Mouse (Mus musculus): Measurements from ENCODE around the gene Mas1.
"Not testable (repeated sequence)": the region's sequence is repeated elsewhere in the genome, so short reads cannot be mapped to it uniquely, and the experiment has no call there.

Gene Mas1

DNA sequence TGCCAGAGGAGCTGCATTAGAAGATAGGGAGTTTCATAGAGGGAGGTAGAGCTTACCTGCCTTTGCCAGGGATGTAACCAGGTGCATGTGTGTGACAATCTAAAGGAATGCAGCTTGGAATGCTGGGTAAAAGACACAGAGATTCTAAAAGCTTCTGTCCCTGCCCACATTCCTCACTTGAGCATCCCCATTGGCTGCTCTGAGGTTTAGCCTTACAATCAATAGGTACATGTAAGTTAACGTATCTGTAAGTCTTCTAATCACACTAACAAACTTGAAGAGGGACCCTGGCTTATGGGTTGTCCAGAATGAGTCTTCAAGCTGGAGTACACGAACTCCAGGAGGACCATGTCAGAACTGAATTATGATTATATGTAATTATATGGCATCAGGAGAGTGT is at the start of gene Mas1:
Mas1 (minus strand) TSS at position 101 of the 400 bp plus-strand sequence.
- DNase-seq (ENCODE audit: extremely low spot score, low spot score) = no peak

DNA sequence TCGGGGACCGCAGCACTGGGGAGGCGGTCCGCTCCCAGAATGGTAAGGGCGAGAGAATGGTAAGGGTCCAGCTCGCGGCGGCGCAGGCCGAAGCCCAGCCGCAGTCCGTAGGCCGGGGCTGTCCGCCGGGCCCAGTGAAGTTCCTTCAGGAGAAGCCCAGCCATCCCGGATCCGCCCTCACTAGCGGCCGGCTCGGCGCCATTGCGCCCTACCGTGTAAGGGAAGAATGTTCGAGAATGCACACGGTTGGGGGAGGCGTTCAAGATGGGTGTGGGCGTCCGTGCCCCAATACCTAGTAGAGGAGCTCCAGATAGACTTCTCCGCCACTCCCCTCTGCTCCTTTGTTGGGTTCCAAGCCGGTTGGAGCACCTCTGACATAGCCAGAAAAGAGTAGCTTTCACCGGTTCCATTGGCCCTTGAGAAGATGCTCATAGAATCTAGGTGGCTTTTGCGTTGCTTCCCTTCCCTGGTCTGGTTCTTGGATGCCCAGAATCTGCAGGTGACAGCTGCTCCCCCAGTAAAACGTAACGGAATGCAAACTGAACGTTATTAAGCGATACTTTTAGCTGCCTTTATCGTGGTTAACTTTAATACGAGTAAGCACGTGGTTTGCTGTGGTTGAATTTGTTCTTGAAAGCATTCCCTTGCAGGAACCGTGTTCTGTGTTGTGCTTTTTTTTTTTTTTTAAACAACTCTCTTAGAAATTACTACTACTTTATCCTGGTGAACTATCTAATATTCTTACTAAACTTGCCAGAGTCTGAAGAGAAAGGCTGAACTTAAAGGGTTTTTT is 48.8 kb upstream of the Mas1 start:
- no peak for DNase-seq (ENCODE audit: extremely low spot score, low spot score)

DNA sequence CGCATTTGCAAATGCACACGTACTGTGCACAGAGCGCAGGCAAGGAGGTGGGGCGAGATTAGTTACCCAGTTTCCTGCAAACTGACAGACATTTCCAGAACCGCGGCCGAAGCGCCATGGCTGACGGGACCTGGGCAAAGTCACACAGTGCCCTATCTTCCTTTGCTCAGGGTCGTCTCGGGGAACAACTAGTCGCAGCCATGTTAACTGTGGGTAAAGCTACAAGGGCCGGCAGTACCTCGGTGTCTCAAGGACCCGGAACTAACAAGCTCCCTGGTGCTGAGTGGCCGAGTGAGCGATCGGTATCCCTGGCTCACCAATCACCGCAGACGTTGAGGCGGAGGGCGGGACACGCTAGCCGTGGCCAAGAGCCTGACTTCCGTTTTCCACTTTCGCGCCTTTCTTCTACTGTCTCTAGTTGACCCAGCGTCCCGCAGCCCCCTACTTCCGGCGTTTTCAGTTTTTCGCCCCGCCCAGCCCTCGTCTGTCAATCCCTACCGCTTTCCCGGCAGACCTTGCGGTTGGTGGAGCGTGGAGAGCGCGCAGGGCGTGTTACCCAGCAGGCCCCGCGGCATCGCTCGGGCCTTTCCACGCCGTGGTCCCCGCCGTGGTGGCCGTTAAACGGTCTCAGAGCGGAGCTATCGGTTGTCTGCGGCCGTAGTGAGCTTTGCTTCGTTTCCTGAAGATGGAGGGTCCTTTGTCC is 48.1 kb upstream of the Mas1 start, which contains the start of gene Mrpl18:
Mrpl18 (minus strand) TSS at position 465 of the 703 bp plus-strand sequence.
- peak; percentile 99 for DNase-seq (ENCODE audit: extremely low spot score, low spot score)

DNA sequence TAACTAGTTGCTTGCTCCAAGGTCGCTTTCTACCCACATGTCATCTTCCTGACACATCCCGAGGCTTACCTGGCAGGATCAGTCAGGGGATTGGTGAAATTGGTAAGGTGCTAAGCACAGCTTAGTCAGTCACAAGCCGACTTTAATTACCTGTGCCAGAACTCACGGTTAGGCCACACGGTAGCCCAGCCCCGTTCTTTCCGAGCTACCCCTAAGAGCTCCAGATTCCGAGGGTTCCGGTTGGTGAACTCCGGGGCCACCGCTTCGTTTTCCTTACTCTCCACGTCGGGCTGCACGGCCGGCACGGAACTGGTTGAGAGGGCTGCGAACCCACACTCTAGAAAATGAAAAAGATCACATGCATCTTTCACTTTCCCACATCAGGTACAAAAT is 47.5 kb upstream of the Mas1 start, which contains the start of gene Tcp1:
Tcp1 (plus strand) TSS at position 214 of the 393 bp plus-strand sequence.
- no peak for DNase-seq (ENCODE audit: extremely low spot score, low spot score)

DNA sequence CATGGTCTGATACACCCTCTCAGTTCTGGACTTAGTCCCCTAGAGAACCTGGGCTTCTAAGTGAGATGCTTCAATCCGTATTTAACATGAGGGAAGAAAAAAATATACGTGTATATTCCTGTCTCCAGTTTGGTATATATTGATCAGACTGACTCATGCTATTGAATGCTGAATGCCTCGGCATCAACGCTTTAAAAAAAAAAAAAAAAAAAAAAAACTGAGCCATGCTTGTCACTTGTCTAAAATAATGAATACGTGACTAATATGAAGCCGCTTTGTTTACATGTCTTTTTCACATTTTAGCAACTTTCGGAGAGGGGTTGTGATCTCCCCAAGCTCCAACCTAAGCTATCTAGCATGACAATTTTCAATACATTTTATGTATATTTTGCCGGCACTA is 42.4 kb upstream of the Mas1 start:
- DNase-seq (ENCODE audit: extremely low spot score, low spot score) = no peak

DNA sequence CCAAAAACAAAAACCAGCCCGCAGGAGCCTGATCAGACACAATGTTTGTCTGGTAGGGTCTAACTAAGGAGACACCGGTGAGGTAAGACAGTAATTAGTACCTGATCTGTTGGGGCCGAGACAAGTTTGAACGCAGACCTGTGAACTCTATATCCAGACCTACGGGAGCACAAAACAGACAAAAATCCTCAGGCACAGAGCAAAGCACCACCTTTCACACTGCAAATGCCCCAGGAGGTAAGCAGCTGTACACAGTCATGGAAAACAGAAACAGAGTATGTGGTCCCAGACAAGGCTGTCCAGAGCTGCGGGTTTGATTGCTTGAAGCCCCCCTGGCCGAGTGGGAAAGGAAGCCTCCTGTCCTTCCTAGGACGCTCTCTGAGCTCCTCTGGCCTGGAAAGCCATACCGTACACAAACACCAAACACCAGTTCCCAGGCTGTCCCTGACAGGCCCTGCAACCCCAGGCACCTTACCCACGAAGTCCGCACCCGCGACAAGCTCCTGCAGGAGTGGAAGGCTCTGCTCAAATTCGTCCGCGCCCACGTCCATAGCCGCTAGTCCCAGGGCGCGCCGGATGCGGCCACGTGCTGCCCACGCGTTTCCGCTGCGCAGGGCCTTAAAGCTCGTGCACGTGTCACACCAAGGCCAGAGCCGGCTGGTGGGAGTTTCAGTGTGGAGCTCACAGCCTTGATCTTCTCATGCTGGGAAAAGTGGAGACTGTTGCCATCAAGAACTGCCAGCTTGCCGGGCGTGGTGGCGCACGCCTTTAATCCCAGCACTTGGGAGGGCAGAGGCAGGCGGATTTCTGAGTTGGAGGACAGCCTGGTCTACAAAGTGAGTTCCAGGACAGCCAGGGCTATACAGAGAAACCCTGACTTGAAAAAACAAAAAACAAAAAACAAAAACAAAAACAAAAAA is 41.7 kb upstream of the Mas1 start, which contains the start of gene Pnldc1:
Pnldc1 (minus strand) TSS at position 870 of the 920 bp plus-strand sequence.
- DNase-seq (ENCODE audit: extremely low spot score, low spot score) = no peak

DNA sequence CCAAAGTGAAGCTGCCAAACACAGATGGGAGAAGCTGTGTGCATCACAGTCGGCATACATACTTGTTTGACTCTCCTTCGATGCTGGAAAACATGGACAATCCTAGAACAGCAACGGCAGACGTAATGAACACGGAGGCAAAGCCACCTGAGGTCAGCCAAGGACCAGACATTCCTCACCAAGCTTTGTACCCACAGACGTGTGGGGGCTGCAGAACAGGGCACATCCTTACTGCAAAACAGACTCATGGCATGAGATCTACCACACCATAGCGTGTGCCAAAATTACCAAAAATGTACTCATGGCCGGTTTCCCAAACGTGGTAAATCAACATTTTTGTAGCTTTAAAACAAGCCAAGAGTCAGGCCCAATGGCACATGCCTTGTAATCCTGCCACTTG is 38.5 kb upstream of the Mas1 start:
- DNase-seq (ENCODE audit: extremely low spot score, low spot score) = no peak

DNA sequence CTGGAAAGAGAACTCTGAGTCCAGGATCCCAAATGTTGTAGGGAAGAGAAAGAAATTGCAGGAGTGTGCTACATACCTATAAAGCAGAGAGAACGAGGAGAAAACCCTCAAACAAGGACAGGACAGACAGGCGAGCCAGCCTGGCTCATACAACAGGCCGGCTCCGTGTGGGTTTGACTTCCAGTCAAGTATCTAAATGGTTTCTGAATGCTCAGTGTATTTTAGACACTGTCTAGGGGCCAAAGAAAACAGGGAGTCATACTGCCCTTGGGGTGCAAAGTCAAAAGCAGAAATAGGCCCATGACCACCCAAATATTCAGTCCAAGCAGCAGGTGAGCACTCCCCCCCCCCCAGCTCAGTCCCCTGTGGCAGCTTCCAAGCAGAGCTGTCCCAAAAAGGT is 37.9 kb upstream of the Mas1 start:
- DNase-seq (ENCODE audit: extremely low spot score, low spot score) = no peak

DNA sequence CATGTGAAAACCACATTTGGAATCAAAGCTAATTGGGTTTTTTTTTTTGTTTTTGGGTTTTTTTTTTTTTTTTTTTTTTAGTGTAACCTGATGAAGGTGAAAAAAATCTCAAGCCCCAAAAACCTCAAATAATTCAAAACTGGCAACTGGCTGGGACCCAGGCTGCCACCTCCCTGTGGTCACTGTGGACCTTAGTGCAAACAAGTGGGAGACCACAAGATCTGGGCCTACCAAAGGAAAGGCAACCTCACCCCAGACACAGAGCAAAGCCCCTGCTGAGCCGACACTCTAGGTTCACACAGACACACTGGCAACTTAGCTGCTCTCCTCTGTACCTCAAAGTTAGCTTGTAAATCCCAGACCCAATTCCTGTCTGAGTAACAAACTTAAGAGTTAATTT is 36.4 kb upstream of the Mas1 start:
- no peak for DNase-seq (ENCODE audit: extremely low spot score, low spot score)

DNA sequence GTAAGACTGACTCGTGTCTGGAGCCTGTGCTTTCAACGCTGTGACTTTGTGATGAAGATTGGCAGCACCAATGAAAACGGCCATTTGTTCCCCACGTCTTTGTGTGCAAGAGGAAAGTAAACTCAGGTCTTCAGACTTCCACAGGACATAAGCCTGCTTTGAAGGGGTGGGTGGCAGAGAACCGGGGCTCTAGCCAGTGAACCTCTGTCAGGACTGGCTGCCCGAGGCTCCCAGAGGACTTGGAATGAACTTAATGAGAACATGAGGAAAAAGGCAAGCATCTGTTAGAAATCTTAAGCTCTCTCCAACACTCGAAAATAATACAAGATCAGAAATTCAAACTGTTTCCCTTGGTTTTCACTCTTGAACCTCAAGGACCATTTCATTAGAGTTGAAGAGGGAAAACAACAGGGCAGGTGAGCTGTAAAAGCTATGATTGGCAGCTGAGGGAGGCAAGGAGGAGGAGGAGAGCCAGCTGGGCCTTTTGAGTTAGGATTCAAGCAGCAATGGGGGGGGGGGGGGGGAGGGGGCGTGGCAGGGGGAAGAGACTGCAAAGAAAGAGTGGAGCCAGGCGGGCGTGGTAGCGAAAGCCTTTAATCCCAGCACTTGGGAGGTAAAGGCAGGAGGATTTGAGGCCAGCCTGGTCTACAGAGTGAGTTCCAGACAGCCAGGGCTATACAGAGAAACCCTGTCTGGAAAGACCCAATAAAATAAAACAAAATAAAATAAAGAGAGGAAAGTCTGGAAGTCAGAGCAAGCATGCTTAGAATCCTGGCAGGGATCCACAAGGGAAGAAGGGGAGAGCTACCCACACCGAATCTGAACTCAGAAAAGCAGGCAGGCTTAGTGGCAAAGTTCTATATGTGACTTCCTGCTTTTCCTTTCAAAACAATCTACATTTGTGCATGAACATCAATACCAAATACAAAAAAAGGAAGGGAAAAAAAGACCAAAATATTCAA is 35.7 kb upstream of the Mas1 start:
- no peak for DNase-seq (ENCODE audit: extremely low spot score, low spot score)

DNA sequence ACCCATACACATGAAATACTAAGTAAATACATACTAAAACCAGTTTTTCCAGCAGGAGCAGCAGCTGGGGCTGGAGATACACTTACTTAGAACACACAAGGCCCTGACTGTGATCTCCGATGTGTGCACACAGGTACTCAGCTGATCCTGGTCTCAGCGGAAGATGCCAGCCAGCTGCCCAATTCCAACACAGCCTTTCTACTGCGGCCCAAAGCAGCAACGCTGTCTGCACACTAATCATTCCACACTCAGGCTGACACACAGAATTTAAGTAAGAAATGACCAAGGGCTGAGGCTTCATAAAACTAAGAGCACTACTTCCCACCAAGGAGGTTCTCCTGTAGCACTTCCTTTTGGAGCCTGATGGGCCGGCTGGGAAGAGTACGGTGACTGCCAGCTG is 34.3 kb upstream of the Mas1 start:
- DNase-seq (ENCODE audit: extremely low spot score, low spot score) = no peak

DNA sequence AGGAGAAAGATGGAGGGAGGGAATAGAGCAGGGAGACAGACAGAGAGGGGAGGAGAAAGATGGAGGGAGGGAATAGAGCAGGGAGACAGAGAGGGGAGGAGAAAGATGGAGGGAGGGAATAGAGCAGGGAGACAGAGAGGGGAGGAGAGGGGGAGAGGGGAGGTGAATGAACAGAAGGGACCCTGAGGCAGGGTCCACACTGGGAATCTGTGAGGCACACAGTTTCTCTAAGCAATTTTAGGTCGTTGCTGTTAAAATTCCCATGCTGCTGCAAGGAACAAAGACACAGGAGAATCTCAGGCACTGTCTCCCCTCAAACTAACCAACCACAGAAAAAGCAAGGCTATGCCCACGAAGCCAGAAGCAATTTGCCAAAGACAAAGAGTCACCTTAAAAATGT is 30.7 kb upstream of the Mas1 start:
- DNase-seq (ENCODE audit: extremely low spot score, low spot score) = not testable (repeated sequence)

DNA sequence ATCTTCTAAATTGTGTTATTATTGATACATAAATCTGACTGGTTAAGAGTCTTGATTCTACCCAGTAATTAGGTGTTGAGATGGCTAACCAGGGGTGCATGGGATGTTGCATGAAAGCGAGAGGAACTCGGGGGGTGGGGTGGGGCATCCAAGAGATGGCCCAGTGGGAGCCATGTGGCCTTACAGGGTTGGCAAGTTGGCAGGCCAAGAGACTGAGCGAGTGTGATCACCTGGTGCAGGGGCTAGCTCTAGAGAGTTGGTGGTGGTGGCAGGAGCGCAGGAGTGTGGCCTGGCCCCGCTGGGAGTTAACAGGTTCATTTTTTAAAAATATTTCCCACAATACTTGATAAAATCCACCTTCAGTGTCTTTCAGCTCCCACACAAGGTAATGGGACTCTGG is 29.7 kb upstream of the Mas1 start:
- DNase-seq (ENCODE audit: extremely low spot score, low spot score) = no peak

DNA sequence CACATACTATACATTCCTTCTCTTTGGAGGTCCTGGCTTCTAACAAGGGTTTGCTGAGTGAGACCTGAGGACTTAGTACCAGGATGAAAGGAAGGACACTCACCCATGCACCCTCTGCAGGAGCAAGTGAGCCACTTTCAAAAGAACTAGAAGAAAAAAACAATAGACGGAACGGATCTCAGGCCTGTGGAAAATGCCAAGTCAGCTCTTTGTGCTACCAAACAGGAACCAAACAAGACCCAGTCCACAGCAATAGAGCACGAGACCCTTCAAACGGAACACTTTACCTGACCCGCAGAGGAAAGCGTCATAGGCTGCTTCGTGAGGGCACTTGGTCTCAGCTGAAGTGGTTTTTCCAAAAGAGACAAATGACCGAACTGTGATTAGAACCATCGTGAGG is 24.1 kb upstream of the Mas1 start:
- DNase-seq (ENCODE audit: extremely low spot score, low spot score) = no peak

DNA sequence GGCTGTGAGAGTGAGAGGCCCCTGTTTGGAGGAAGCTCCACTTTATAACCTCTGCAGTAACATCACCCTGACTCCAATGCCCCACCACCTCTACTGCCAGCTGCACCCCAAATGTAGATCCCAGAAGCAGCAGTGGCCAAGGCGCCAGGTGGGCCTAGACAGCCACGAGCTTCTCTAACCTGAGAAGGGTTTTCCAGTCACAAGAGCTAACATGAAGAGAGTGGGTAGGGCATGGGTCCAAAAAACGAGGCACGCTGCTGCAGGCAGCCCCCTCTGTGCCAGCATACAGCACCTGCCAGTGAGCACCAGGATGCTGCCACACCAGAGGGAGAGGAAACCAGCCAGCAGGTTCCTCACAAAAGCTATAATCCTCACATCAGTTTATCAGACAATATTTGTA is 23.1 kb upstream of the Mas1 start:
- DNase-seq (ENCODE audit: extremely low spot score, low spot score) = no peak

DNA sequence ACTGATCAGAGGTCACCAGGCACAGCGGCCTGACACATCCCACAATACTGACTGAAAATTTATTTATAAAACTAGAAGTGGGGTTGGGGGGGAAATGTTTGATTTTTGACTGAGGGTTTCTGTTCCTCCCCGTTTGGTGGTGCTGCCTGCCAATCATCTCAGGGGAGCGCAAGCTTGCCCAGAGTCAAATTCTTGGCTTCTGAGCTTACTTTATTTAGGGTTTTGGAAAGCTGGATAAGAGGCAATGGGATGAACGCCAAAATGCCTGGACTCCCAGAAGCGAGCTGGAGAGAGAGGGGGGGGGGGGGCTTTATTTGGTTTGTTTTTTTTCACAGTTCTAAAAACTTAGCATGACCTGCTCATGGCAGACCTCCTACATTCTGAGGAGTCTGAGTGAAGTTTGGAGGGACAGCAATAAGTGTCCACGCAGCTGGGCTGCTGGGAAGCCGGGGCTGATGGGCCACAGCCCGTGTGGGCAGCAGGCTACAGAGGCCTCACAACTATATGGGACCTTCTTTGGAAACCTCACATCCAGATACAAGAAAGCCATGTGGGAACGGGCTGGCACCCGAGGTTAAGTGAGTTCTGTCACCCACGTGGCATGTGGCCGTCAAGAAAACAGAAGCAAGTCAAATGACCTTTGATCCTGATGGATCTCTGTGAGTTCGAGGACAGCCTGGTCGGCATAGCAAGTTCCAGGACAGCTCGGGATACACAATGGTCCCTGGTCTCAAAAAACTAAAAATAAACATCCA is 19.3 kb upstream of the Mas1 start:
- DNase-seq (ENCODE audit: extremely low spot score, low spot score) = no peak

DNA sequence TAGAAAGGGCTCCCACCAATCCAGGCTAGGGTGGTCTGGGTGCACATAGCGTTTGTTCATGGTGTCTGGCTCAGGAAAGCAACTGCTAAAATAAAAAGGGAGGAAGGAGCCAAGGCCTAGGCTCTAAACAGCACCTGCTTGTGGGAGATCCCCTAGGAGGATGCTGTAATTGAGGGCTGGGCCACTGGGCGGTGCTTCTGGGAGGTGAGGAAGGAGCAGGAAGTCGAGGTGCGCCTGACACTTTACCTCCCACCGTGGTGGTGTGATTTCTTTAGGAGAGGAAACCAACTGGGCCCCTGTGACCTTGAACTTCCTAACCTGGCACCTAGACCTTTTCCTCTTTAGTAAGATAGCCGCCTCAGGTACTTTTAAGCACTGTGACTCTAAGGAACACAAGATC is 18.7 kb upstream of the Mas1 start:
- no peak for DNase-seq (ENCODE audit: extremely low spot score, low spot score)

DNA sequence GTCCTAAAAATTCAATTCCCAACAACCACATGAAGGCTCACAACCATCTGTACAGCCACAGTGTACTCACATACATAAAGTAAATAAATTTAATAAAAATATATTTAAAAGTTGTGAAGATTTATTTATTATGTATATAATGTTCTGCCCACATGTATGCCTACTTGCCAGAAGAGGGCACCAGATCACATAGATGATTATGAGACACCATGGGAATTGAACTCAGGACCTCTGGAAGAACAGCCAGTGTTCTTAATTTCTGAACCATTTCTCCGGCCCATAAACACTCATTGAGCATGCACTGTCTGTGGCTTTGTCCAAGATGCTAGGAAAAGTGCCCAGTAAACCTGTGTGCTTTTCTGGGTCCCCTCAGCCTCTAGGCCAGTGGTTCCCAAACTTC is 13.3 kb upstream of the Mas1 start:
- no peak for DNase-seq (ENCODE audit: extremely low spot score, low spot score)

DNA sequence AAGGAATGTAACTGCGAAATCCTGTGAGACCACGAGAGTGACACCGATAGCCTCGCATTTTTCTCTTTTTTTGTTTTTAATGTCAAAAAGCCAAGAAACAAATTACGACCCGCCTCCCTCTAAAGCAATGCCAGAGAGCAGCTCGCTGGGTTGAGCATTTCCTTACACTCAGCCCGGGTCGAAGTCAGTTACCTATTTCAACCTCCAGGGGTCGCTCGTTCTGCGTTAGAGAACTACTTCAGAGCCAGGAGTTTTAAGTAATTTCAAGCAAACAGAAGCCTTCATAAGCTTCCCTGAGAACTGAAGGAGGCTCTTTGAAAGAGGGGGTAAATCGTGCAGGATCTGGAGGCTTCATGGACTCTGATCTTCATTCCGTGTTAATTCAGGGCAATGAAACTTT is 12.2 kb upstream of the Mas1 start:
- peak; percentile 75 for DNase-seq (ENCODE audit: extremely low spot score, low spot score)

DNA sequence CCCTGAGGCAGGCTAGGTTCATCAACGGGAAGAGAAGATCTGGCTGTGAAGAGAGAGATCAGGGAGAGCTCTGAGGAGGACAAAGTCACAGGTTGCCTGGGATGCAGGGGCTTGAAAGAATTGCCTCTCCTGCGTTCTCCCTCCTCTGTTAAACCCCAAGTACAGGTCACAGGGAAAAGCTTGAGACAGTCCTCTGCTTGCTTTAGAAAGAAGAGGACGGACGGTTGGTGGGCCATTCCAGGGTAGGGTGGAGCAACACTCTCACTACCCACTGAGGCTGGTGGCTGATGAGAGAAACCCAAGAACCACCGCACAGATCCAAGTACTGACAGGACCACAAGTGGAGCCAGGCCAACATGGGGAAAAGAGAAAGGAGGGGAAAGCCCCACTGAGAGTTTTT is 7.8 kb upstream of the Mas1 start, which contains the start of gene Mrgprh:
Mrgprh (plus strand) TSS at position 301 of the 400 bp plus-strand sequence.
- no peak for DNase-seq (ENCODE audit: extremely low spot score, low spot score)
